Mouse (Mus musculus) CH12.LX (cell line): Measurements from ENCODE around the gene Pelo. TPM values are rescaled to one million over a fixed set of nuclear protein-coding genes. Genes with fewer than 3 reads are reported as not detected.

Source experiments
- DNase-seq: peaks from one replicate; pipeline ENCODE4 v3.0.0-alpha.2; 2013; ENCODE audit errors: extremely low read depth
- H3K27ac ChIP-seq: 2 replicates; pipeline ENCODE4 v1.5.1; 2012; ENCODE audit warnings: low read depth, mild to moderate bottlenecking, control low read depth, moderate library complexity; ENCODE audit not compliant: insufficient read depth
- H3K27me3 ChIP-seq: replicated peaks from 2 replicates; pipeline ENCODE3; 2012; ENCODE audit warnings: inconsistent platforms
- H3K36me3 ChIP-seq, 2 experiments: replicated peaks in 1 of 2; 2 replicates each; pipeline versions ENCODE3 to v1.6.1; 2012; ENCODE audit warnings: inconsistent platforms in 1 of 2, low read length in 1 of 2, mild to moderate bottlenecking in 1 of 2, mixed read lengths in 1 of 2, moderate library complexity in 1 of 2; ENCODE audit not compliant: control insufficient read depth in 1 of 2, insufficient read depth in 1 of 2
- H3K4me1 ChIP-seq, 2 experiments: 2 replicates each; pipeline ENCODE4 v1.6.1; 2012; ENCODE audit warnings: inconsistent platforms in 1 of 2, moderate library complexity in 1 of 2; ENCODE audit not compliant: insufficient read depth in 2 of 2, control insufficient read depth in 1 of 2
- H3K4me2 ChIP-seq: 2 replicates; pipeline ENCODE4 v1.6.1; 2012; ENCODE audit warnings: low read depth, mild to moderate bottlenecking, control low read depth; ENCODE audit not compliant: poor library complexity, insufficient read depth, severe bottlenecking
- H3K4me3 ChIP-seq, 3 experiments: fragments of 150-350 bp in 1 of 3; sonication (generic) in 1 of 3; replicated peaks in 1 of 3; 2 replicates each; pipeline versions ENCODE3 to v1.5.1; 2011 to 2012; ENCODE audit warnings: low read depth in 2 of 3, low read length in 2 of 3, mild to moderate bottlenecking in 2 of 3, moderate library complexity in 2 of 3, control low read depth in 1 of 3, improper control_type of control experiment in 1 of 3, inconsistent platforms in 1 of 3, mixed read lengths in 1 of 3; ENCODE audit not compliant: poor library complexity in 1 of 3
- H3K79me2 ChIP-seq: replicated peaks from 2 replicates; pipeline ENCODE4 v1.6.1; 2012; ENCODE audit warnings: mild to moderate bottlenecking, moderate library complexity; ENCODE audit not compliant: control insufficient read depth, poor library complexity, insufficient read depth, severe bottlenecking; ENCODE audit errors: extremely low read depth
- H3K9ac ChIP-seq: 2 replicates; pipeline ENCODE4 v1.6.1; 2012; ENCODE audit warnings: low read depth, mild to moderate bottlenecking, control low read depth, moderate library complexity; ENCODE audit not compliant: insufficient read depth
- H3K9me3 ChIP-seq: replicated peaks from 2 replicates; pipeline ENCODE3; 2012; ENCODE audit warnings: low read length, inconsistent platforms, mixed read lengths
- CHD1 ChIP-seq: IDR thresholded peaks from 2 replicates; pipeline ENCODE4 v1.6.1; 2012; ENCODE audit warnings: low read depth, low read length, improper control_type of control experiment, inconsistent platforms
- ELF1 ChIP-seq: IDR thresholded peaks from 2 replicates; pipeline ENCODE4 v1.6.1; 2014; ENCODE audit warnings: low read depth, mild to moderate bottlenecking, inconsistent platforms, low read length, improper control_type of control experiment
- HCFC1 ChIP-seq: IDR thresholded peaks from 2 replicates; pipeline ENCODE4 v1.6.1; 2012; ENCODE audit warnings: low read depth, mild to moderate bottlenecking, inconsistent platforms, low read length, improper control_type of control experiment
- IRF4 ChIP-seq: IDR thresholded peaks from 2 replicates; pipeline ENCODE4 v1.6.1; 2014; ENCODE audit warnings: low read depth, mild to moderate bottlenecking, inconsistent platforms, low read length, improper control_type of control experiment
- JUN ChIP-seq: IDR thresholded peaks from 2 replicates; pipeline ENCODE4 v1.6.1; 2011; ENCODE audit warnings: low read depth, mild to moderate bottlenecking, low read length, improper control_type of control experiment, moderate library complexity; ENCODE audit not compliant: insufficient read depth
- MAX ChIP-seq: IDR thresholded peaks from 2 replicates; pipeline ENCODE4 v1.6.1; 2011; ENCODE audit warnings: low read length, improper control_type of control experiment
- MYC ChIP-seq: IDR thresholded peaks from 2 replicates; pipeline ENCODE4 v1.6.1; 2011; ENCODE audit warnings: low read depth, mild to moderate bottlenecking, improper control_type of control experiment, low read length
- TBP ChIP-seq: conservative IDR thresholded peaks from 2 replicates; pipeline ENCODE4 v1.6.1; 2011; ENCODE audit warnings: low read depth, low read length, improper control_type of control experiment
- USF2 ChIP-seq: conservative IDR thresholded peaks from 2 replicates; pipeline ENCODE4 v1.6.1; 2011; ENCODE audit warnings: low read depth, low read length, improper control_type of control experiment
- ZC3H11A ChIP-seq: IDR thresholded peaks from 2 replicates; pipeline ENCODE4 v1.6.1; 2012; ENCODE audit warnings: low read depth, mild to moderate bottlenecking, inconsistent platforms, low read length, improper control_type of control experiment
- ZMIZ1 ChIP-seq: IDR thresholded peaks from 2 replicates; pipeline ENCODE4 v1.6.1; 2012; ENCODE audit warnings: low read depth, mild to moderate bottlenecking, inconsistent platforms, low read length, improper control_type of control experiment
- dilution Hi-C: fragments of 300-500 bp; cut with MboI; formaldehyde crosslinking; loops from 2 replicates; pipeline ENCODE4 v1.14.3; 2020; ENCODE audit warnings: low sequenced_read_pairs; ENCODE audit not compliant: extremely low pct_unique_long_range_greater_than_20kb, extremely low pct_ligation_motif_present
- in situ Hi-C: fragments of 300-500 bp; cut with MboI; formaldehyde crosslinking; loops from 3 replicates; pipeline ENCODE4 v1.14.3; 2019; ENCODE audit warnings: low sequenced_read_pairs, low pct_ligation_motif_present, low pct_unique_long_range_greater_than_20kb, mixed read lengths
- polyA plus RNA-seq: library from polyadenylated mRNA; unstranded; fragments of >175 nt; gene quantifications from 2 replicates; pipeline ENCODE4 v1.2.1, GENCODE M21; 2012; ENCODE audit warnings: low read depth; ENCODE audit not compliant: insufficient read length
- total RNA-seq, 2 experiments: library from RNA; depleted of rRNA; stranded (reverse); fragments of 300-350 nt in 1 of 2; fragments of >200 nt in 1 of 2; gene quantifications; 2 replicates each; pipeline ENCODE4 v1.2.3; 2012 to 2014

The Pelo gene
- total and polyA plus RNA-seq, 3 experiments = 18.9 to 46.0 (median 29.7) TPM

DNA sequence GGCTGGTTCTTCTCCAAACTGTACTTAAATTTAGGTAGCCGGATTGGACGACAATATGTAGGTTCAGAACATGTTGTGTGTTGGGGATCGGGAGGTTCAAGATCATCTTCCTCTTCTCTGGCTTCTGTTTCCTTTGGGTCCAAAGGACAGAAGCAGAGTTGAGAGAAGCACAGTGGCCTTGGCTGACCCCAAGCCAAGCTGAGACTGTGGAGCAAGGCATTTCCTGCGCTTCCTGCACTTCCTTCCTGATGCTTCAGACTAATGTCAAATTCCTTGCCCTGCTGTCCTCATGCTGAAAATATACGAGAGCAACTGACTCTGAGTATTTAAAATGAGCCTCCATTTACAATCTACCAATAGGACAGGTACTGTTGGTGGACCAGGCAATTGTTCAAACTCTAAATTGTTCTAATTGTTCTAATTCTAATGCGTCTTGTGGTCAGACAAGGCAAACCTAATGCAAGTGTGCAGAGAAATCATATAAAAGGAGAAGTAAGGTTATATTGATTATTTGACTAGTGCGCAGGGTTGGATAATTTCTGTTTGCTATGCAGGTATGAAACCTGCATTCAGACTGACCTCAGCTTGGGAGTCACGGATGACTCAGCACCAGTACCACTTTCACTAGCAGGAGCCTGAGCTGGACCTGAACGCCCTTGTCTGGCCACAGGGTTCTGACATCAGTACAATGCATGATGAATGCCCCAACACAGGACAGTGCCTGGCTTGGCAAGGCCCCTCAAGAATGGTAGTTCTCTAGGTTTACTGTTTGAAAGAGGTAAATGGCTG lies 12.4 kb downstream of the Pelo start:
- Histone ChIP-seq H3K4me1 (0 out of 4 replicates have a peak, but pooled peaks cover 0 to 2% of the 10 kb centered on the region in 2 experiments), H3K36me3 (no peaks in the 10 kb centered on the region), H3K4me2 (no peak overlapping the region), H3K9ac (no peak overlapping the region), H3K27ac (no peak overlapping the region), H3K79me2 (no peaks in the 10 kb centered on the region), H3K27me3 (no peaks in the 10 kb centered on the region), H3K4me3 (no peak overlapping the region), H3K9me3 (no peaks in the 10 kb centered on the region)
- DNase-seq = no peak
- in situ Hi-C loops = no loop called here
- dilution Hi-C loops = no loop called here
- TF ChIP-seq JUN (peak; percentile 24; the same call in 1 of the 2 replicates), TBP (no peak)

GRCm38 (mm10) chr13:115072386-115072785 lies 17.6 kb downstream of the Pelo start:
- dilution Hi-C loops (no loop called here), in situ Hi-C loops (no loop called here)
- H3K79me2 ChIP-seq = no peaks in the 10 kb centered on the region
- no peaks in the 10 kb centered on the region for H3K27me3 ChIP-seq
- no peaks in the 10 kb centered on the region for H3K9me3 ChIP-seq
- H3K27ac ChIP-seq = no peak overlapping the region
- H3K9ac ChIP-seq = no peak overlapping the region
- H3K4me2 ChIP-seq = no peak overlapping the region
- DNase-seq = no peak
- no peaks in the 10 kb centered on the region for H3K36me3 ChIP-seq
- H3K4me1 ChIP-seq = no peaks in the 10 kb centered on the region
- no peak for TF ChIP-seq CHD1
- peak; percentile 32; the same call in 1 of the 2 replicates for TF ChIP-seq JUN
- H3K4me3 ChIP-seq = no peak overlapping the region

GRCm38 (mm10) chr13:115071431-115071830 lies 18.6 kb downstream of the Pelo start:
- H3K36me3 ChIP-seq = no peaks in the 10 kb centered on the region
- dilution Hi-C loops = no loop called here
- in situ Hi-C loops = no loop called here
- H3K4me3 ChIP-seq = no peak overlapping the region
- H3K9ac ChIP-seq = no peak overlapping the region
- TF ChIP-seq IRF4 (no peak), ELF1 (no peak), HCFC1 (no peak), ZC3H11A (no peak), ZMIZ1 (no peak), MAX (no peak), MYC (no peak), USF2 (no peak)
- TF ChIP-seq, all 38 proteins: peak for 0
- no peak for DNase-seq
- Histone ChIP-seq H3K79me2 (no peaks in the 10 kb centered on the region), H3K27me3 (no peaks in the 10 kb centered on the region), H3K4me2 (no peak overlapping the region), H3K4me1 (no peaks in the 10 kb centered on the region), H3K9me3 (no peaks in the 10 kb centered on the region), H3K27ac (no peak overlapping the region)
